Mouse (Mus musculus) mouse trophoblast stem cell (cell line): ENCODE data around the gene Atpaf2.

Source experiments
- in situ Hi-C, 2 experiments: fragments of 300-500 bp; cut with MseI, MboI; formaldehyde crosslinking; loops; 2 replicates in 1 of 2; 3 replicates in 1 of 2; pipeline ENCODE4 v1.15.1; 2025

The Atpaf2 gene

GRCm38 (mm10) chr11:60397172-60397571 is 21.1 kb downstream of the Atpaf2 start:
- in situ Hi-C loops, result no loop called here

GRCm38 (mm10) chr11:60396546-60396945 is 21.7 kb downstream of the Atpaf2 start:
- in situ Hi-C loops, result no loop called here

GRCm38 (mm10) chr11:60391346-60391745 is 26.9 kb downstream of the Atpaf2 start:
- in situ Hi-C loops, result no loop called here

GRCm38 (mm10) chr11:60387944-60388343 is 30.3 kb downstream of the Atpaf2 start:
- in situ Hi-C loops, result no loop called here

GRCm38 (mm10) chr11:60385946-60386345 is 32.3 kb downstream of the Atpaf2 start:
- in situ Hi-C loops, result no loop called here

GRCm38 (mm10) chr11:60384762-60385421 is 33.4 kb downstream of the Atpaf2 start:
- in situ Hi-C loops, result no loop called here

GRCm38 (mm10) chr11:60383518-60383917 is 34.7 kb downstream of the Atpaf2 start:
- in situ Hi-C loops, result no loop called here

- in situ Hi-C loops, result no loop called here
Observed at GRCm38 (mm10) chr11:60374481-60374880, 43.8 kb downstream of the Atpaf2 start.

GRCm38 (mm10) chr11:60370431-60370830 is 47.8 kb downstream of the Atpaf2 start:
- in situ Hi-C loops, result no loop called here

GRCm38 (mm10) chr11:60369448-60369847 is 48.8 kb downstream of the Atpaf2 start:
- in situ Hi-C loops, result no loop called here

GRCm38 (mm10) chr11:60368909-60369308 is 49.3 kb downstream of the Atpaf2 start:
- in situ Hi-C loops, result no loop called here

GRCm38 (mm10) chr11:60367256-60367655 is 51.0 kb downstream of the Atpaf2 start:
- in situ Hi-C loops, result no loop called here

GRCm38 (mm10) chr11:60366239-60367019 is 51.8 kb downstream of the Atpaf2 start:
- in situ Hi-C loops, result no loop called here

GRCm38 (mm10) chr11:60360631-60361201 is 57.5 kb downstream of the Atpaf2 start:
- in situ Hi-C loops, result no loop called here

GRCm38 (mm10) chr11:60359936-60360335 is 58.3 kb downstream of the Atpaf2 start:
- in situ Hi-C loops, result no loop called here

GRCm38 (mm10) chr11:60359138-60359537 is 59.1 kb downstream of the Atpaf2 start:
- in situ Hi-C loops, result no loop called here

GRCm38 (mm10) chr11:60358548-60358947 is 59.7 kb downstream of the Atpaf2 start:
- in situ Hi-C loops, result no loop called here

- in situ Hi-C loops, result no loop called here
Observed at GRCm38 (mm10) chr11:60357116-60357515, 61.1 kb downstream of the Atpaf2 start.

- in situ Hi-C loops, result no loop called here
Observed at GRCm38 (mm10) chr11:60355952-60356351, 62.3 kb downstream of the Atpaf2 start.

GRCm38 (mm10) chr11:60352559-60353411 is 65.5 kb downstream of the Atpaf2 start, which contains the start of the genes Tom1l2 and Drc3:
Gene Tom1l2, minus strand, starts transcription at chr11:60352905.
Gene Drc3, plus strand, starts transcription at chr11:60353329.
- in situ Hi-C loops, result no loop called here

- in situ Hi-C loops, result no loop called here
Observed at GRCm38 (mm10) chr11:60351925-60352371, 66.3 kb downstream of the Atpaf2 start.

- in situ Hi-C loops, result no loop called here
Observed at GRCm38 (mm10) chr11:60351388-60351787, 66.9 kb downstream of the Atpaf2 start.
